Mouse (Mus musculus): Measurements from ENCODE around the gene Cox19.

- no peak for TF ChIP-seq POLR2A (IDR thresholded peaks at IDR 0.05; ENCODE audit: insufficient read length, low read depth)
- TF ChIP-seq USF1 (IDR thresholded peaks at IDR 0.05; ENCODE audit: low read depth), result no peak
- no peak for TF ChIP-seq E2F4 (IDR thresholded peaks at IDR 0.05; ENCODE audit: insufficient read depth)
- no peak for TF ChIP-seq MAX (IDR thresholded peaks at IDR 0.05; ENCODE audit: low read depth)
- no peak for TF ChIP-seq CEBPB (IDR thresholded peaks at IDR 0.05; ENCODE audit: insufficient read depth, poor library complexity, severe bottlenecking)
- no peak for TF ChIP-seq MYOD1 (IDR thresholded peaks at IDR 0.05; ENCODE audit: control insufficient read depth in 1 of 3, insufficient read length in 2 of 3, low read depth in 2 of 3)
- TF ChIP-seq TCF12 (IDR thresholded peaks at IDR 0.05; ENCODE audit: insufficient read depth, poor library complexity, severe bottlenecking), result no peak
- no peak for TF ChIP-seq SRF (IDR thresholded peaks at IDR 0.05; ENCODE audit: control insufficient read depth, insufficient read length, low read depth)
- no peak for TF ChIP-seq TCF3 (IDR thresholded peaks at IDR 0.05; ENCODE audit: insufficient read length, low read depth)
These were observed 19.9 kb upstream of the Cox19 start for GRCm38 (mm10) chr5:139371118-139371517.

All from myocyte (in vitro differentiated cells).